Mouse (Mus musculus): ENCODE measurements at regions not wholly inside any gene's neighbourhood (a gene's known extent, or its start where the extent isn't known, plus 50 kb on each side); places are given as distances from the start of the nearest gene placed in this dataset.

DNA sequence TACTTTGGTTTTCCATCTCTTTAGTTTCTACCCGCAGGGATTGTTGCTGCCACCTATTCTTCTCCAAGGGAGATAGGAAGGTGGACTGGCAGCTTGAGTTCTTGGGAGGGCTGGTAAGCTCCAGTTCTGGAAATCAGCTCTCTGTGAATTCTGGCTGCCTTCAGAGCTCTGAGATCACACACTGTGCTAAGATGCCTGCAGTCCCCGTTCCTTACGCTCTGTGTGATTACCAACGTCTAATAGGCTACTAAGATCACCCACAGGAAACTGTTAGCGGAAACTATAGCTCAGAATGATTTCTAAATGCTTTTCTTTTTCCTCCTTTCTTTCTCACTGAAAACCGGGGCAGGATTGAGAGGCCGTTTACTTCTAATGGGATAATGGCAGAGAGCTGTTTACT lies 69.0 kb upstream of the Syt1 start:
- ATAC-seq (replicated peaks; ENCODE audit: insufficient number of reproducible peaks, low FRiP score, low TSS enrichment, poor library complexity, severe bottlenecking) = no peak

DNA sequence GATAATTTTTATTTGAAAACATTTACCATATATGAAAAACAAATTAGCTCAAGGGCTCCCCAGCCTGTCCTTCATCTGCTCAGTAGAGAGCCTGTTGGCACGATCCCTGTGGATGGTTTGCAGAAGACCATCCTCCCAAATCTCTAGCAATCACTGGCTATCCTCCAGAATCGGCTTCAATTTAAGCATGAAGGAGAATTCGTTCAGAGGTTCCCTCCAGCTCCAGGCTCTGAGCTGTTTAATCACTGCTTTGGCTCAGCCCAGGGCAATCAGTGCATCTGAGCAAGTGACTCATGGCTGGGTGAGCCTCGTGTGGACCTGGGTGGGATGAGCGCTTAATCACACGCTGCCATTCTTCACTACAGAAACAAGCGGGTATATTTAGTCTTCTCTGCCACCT lies 63.4 kb upstream of the Syt1 start:
- no peak for ATAC-seq (replicated peaks; ENCODE audit: insufficient number of reproducible peaks, low FRiP score, low TSS enrichment, poor library complexity, severe bottlenecking)

All from monocyte, adult 5-6 weeks (primary cell).